Mouse (Mus musculus) stomach, embryonic 16.5 days (tissue): ENCODE data around the gene Plekhh2. TPM values are rescaled to one million over a fixed set of nuclear protein-coding genes. Genes with fewer than 3 reads are reported as not detected.
A peak's percentile ranks its signal among the peaks of the same experiment; 100 is the strongest.

Experiments used
- ATAC-seq: fragments of 200-750 bp; cut with Nextera tagmentation; 2 replicates; pipeline ENCODE4 v1.8.0; 2017; ENCODE audit warnings: moderate number of reproducible peaks, moderate TSS enrichment; ENCODE audit not compliant: insufficient read depth, low FRiP score
- H3K27ac ChIP-seq: fragments of 300-500 bp; sonication (generic); 2 replicates; pipeline ENCODE4 v1.5.1; 2014; ENCODE audit warnings: low read length
- H3K27me3 ChIP-seq: fragments of 300-500 bp; sonication (generic); 2 replicates; pipeline ENCODE4 v1.6.1; 2014; ENCODE audit warnings: low read length, control low read depth, mixed read lengths; ENCODE audit not compliant: control insufficient read depth, insufficient read depth
- H3K36me3 ChIP-seq: fragments of 300-500 bp; sonication (generic); 2 replicates; pipeline ENCODE4 v1.6.1; 2014; ENCODE audit warnings: low read length; ENCODE audit not compliant: control insufficient read depth, insufficient read depth
- H3K4me1 ChIP-seq: fragments of 300-500 bp; sonication (generic); 2 replicates; pipeline ENCODE4 v1.6.1; 2014; ENCODE audit warnings: low read length, control low read depth, mixed read lengths; ENCODE audit not compliant: control insufficient read depth, insufficient read depth
- H3K4me2 ChIP-seq: fragments of 300-500 bp; sonication (generic); 2 replicates; pipeline ENCODE4 v1.6.1; 2014; ENCODE audit warnings: low read depth, low read length, mixed read lengths
- H3K4me3 ChIP-seq: fragments of 300-500 bp; sonication (generic); replicated peaks from 2 replicates; pipeline ENCODE4 v1.5.1; 2014; ENCODE audit warnings: mild to moderate bottlenecking, low read length
- H3K9ac ChIP-seq: fragments of 300-500 bp; sonication (generic); 2 replicates; pipeline ENCODE4 v1.6.1; 2014; ENCODE audit warnings: low read length
- H3K9me3 ChIP-seq: fragments of 300-500 bp; sonication (generic); replicated peaks from 2 replicates; pipeline ENCODE4 v1.6.1; 2016; ENCODE audit warnings: low read length, control low read depth; ENCODE audit not compliant: control insufficient read depth
- WGBS: fragments of 180-500 bp; shearing (Covaris S2); extraction: QIAGEN DNeasy Blood & Tissue Kit; methylation state at CpG from one replicate; pipeline ENCODE4 v1.1.7; 2014; 5-methylcytosine and 5-hydroxymethylcytosine counted together
- polyA plus RNA-seq: library from polyadenylated mRNA; unstranded; fragments of >200 nt; fragmentation: Nextera tagmentation; extraction: Ambion mirVana; gene quantifications from 2 replicates; pipeline ENCODE4 v1.2.1, GENCODE M21; 2015

Plekhh2 gene
- polyA plus RNA-seq, 1 experiment from 2014 or later = 10.0 TPM

DNA sequence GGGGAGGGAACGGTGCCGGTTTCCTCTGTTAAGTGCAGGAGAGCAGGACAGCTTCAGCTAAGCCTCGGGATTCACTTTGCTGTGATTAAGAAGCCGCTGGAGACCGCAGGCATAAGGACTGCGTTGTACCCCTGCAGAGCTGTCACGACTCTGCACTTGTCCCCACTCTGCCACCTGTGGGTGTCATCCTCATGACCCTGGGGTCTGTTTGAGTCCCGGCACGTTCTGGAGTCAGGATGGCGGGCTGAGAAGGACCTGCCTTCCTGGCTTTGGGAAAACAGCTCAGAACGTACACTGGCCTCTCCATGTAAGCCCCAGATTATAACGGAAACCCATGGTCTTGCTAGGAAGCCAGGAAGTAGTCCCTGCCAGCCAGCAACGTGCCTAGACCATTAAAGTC is 95.3 kb downstream of the Plekhh2 start:
- Histone ChIP-seq H3K9me3 (no peaks in the 10 kb centered on the region), H3K4me3 (no peak overlapping the region), H3K27me3 (no peaks in the 10 kb centered on the region), H3K27ac (no peak overlapping the region), H3K9ac (no peak overlapping the region), H3K4me1 (peaks cover 4% of the 10 kb centered on the region; the same call in 1 of the 2 replicates), H3K36me3 (0 out of 2 replicates have a peak, but pooled peaks cover 3% of the 10 kb centered on the region), H3K4me2 (no peak overlapping the region)
- 60% methylated on average over 13 of the region's 13 CpGs for WGBS
- ATAC-seq = no peak

DNA sequence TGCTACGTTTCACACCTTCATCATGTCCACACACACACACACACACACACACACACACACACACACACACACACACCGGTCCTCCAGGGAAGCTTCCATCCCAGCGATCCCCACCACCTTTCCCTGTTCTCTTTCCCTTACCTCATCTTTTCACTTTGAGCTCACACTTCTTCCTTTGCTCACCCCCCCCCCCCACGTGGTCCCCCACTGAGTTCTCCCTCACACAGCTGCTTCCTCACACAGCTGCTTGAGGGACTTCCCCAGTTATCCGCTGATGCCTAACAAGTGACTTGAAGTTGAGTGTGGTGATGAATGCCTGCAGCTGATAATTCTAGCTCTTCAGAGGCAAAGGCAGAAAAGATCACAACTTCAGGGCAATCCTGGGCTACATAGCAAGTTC is 95.9 kb downstream of the Plekhh2 start:
- WGBS = 61% methylated on average over 5 of the region's 5 CpGs
- ATAC-seq = no peak
- Histone ChIP-seq H3K9me3 (no peaks in the 10 kb centered on the region), H3K9ac (no peak overlapping the region), H3K36me3 (0 out of 2 replicates have a peak, but pooled peaks cover 5% of the 10 kb centered on the region), H3K4me2 (no peak overlapping the region), H3K4me3 (no peak overlapping the region), H3K27me3 (no peaks in the 10 kb centered on the region), H3K27ac (no peak overlapping the region), H3K4me1 (peaks cover 4% of the 10 kb centered on the region; the same call in 1 of the 2 replicates)

DNA sequence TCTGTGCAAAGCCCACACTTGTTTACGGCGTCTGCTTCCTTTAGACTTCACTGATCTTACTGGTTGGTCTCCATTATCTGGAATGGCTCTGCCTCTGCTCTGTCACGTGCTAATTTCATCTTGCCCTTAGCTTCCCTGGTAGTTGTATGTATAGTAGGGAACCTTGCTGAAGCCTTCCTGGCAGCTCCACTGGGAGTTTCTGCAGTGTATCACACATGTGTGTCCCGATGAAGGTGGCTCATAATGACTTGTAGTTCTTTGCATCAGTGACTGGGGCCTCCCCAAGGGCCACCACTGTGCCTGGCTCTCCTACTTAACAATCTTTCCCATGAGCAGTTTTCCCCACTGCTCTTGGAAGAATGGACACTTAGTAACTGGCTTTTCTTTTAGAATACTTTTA is 96.9 kb downstream of the Plekhh2 start:
- peaks cover 11% of the 10 kb centered on the region; the same call in 1 of the 2 replicates for H3K36me3 ChIP-seq
- H3K9me3 ChIP-seq = no peaks in the 10 kb centered on the region
- no peaks in the 10 kb centered on the region for H3K27me3 ChIP-seq
- no peaks in the 10 kb centered on the region; the same call in 1 of the 2 replicates for H3K4me1 ChIP-seq
- H3K4me3 ChIP-seq = no peak overlapping the region
- WGBS = 76% methylated on average over 4 of the region's 4 CpGs
- no peak overlapping the region for H3K4me2 ChIP-seq
- no peak for ATAC-seq
- no peak overlapping the region; the same call in 1 of the 2 replicates for H3K27ac ChIP-seq
- H3K9ac ChIP-seq = no peak overlapping the region

DNA sequence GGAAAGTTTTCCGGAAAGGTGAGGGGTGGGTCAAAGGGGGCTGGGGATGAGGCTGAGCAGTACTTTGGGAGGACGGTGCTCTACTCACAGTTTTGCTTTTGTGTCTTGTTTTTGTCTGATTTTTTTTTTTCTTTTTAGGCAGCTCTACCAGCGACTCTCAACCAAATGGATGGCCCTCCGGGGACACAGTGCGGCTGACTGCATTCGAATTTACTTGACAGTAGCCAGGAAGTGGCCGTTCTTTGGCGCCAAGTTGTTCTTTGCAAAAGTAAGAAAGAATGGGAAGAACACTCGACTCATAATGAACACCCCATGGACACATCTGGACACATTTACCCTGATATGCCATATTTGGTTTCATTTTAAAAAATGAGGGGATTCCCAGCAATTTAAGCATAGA is 99.8 kb downstream of the Plekhh2 start:
- WGBS = 80% methylated on average over 9 of the region's 9 CpGs
- ATAC-seq = no peak
- Histone ChIP-seq H3K9ac (no peak overlapping the region), H3K9me3 (no peaks in the 10 kb centered on the region), H3K27ac (no peak overlapping the region), H3K27me3 (no peaks in the 10 kb centered on the region), H3K36me3 (peaks cover 16% of the 10 kb centered on the region; the same call in 1 of the 2 replicates), H3K4me2 (no peak overlapping the region), H3K4me1 (no peaks in the 10 kb centered on the region), H3K4me3 (no peak overlapping the region)

DNA sequence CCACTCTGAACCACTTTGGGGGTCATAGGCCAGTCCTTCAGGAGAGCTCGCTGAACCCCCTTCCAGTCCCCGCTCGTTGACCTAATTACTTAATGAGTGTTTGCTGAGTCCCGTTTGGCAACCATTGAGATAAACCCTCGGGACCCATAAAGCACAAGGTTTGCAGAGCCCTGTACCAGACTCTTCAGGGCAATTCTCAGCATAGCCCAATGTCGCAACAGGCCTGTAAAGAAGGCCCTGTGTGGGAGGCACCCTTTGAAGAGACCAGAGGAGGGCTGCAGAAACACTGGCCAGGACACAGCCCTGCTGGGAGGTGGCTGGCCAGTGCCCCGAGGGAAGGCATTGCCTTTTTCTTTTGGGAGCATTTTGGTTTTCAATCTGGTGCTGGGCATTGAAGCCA is 100.3 kb downstream of the Plekhh2 start:
- Histone ChIP-seq H3K27ac (no peak overlapping the region), H3K9me3 (no peaks in the 10 kb centered on the region), H3K4me2 (no peak overlapping the region), H3K4me3 (no peak overlapping the region), H3K27me3 (no peaks in the 10 kb centered on the region), H3K9ac (no peak overlapping the region), H3K36me3 (peaks cover 16% of the 10 kb centered on the region; the same call in 1 of the 2 replicates), H3K4me1 (no peaks in the 10 kb centered on the region)
- 68% methylated on average over 7 of the region's 7 CpGs for WGBS
- no peak for ATAC-seq

DNA sequence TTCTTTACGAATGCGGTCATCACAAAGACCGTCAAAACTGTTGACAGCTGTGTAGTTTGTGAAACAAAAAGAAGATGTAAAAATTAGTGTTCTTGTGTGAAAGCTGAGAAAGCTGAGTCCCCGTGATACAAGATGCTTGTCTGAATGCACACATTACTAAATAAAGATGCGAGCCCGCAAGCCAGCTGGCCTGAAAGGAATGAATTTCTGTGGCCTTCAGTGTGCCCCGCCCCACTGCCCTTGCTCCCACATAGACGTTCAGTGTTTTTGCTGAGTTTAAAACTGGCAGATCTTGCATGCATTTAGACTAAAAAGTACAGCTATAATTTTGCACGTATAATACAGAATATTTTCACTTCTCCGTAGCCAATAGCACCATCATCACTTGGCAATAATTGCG is 104.1 kb downstream of the Plekhh2 start:
- Histone ChIP-seq H3K36me3 (peaks cover 16% of the 10 kb centered on the region; the same call in 1 of the 2 replicates), H3K27ac (no peak overlapping the region), H3K4me1 (no peaks in the 10 kb centered on the region), H3K27me3 (no peaks in the 10 kb centered on the region), H3K4me2 (no peak overlapping the region), H3K9me3 (no peaks in the 10 kb centered on the region), H3K4me3 (no peak overlapping the region), H3K9ac (no peak overlapping the region)
- ATAC-seq = no peak
- 82% methylated on average over 11 of the region's 11 CpGs for WGBS

DNA sequence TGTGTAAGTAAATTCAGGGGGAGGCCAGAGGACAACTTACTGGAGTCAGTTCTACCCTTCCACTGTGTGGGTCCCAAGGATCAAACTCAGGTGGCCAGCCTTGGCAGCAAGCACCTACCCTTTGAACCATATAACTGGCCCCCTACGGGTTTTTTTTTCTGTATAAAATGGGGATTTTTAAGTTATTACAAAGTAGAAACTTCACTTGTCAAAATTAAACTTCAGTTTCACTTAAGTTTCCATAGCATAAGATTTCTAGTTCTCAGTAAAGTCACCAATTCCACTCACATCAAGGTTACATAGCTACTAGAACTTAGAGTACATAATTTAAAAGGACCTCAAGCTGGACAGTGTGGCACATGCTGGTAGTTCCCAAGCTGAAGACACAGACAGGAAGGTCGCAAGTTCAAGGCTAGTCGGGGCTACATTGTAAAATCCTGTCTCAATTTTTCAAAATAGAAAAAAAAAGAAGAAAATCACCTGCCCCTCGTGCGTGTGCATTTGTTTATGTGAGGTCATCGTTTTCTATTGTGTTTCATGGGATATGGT is 104.9 kb downstream of the Plekhh2 start:
- peaks cover 16% of the 10 kb centered on the region; the same call in 1 of the 2 replicates for H3K36me3 ChIP-seq
- no peaks in the 10 kb centered on the region for H3K9me3 ChIP-seq
- no peak overlapping the region for H3K27ac ChIP-seq
- ATAC-seq = no peak
- no peak overlapping the region for H3K9ac ChIP-seq
- no peak overlapping the region for H3K4me2 ChIP-seq
- H3K27me3 ChIP-seq = no peaks in the 10 kb centered on the region
- H3K4me3 ChIP-seq = no peak overlapping the region
- H3K4me1 ChIP-seq = no peaks in the 10 kb centered on the region
- WGBS = 82% methylated on average over 6 of the region's 6 CpGs

DNA sequence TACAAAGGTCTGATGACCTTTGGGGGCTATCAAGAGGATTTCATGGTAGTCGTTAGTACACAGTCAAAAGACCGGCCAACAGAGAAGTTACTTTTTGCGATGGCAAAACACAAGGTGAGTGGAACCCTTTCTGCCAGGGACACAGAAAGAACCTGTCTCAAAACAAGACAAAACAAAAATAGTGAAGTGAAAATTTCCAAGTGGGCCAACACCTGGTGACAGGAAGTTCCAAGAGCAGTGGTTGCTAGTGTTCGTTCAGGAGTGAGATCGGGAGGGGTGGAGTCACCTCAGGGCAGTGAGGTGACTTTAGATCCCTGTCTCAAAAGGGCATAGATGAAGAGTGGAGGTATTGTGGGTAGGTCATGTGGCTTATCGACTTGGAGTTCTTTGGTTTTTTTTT is 106.3 kb downstream of the Plekhh2 start:
- Histone ChIP-seq H3K4me1 (no peaks in the 10 kb centered on the region), H3K4me3 (no peak overlapping the region), H3K9ac (no peak overlapping the region), H3K27ac (no peak overlapping the region), H3K36me3 (peaks cover 11% of the 10 kb centered on the region; the same call in 1 of the 2 replicates), H3K4me2 (no peak overlapping the region), H3K9me3 (no peaks in the 10 kb centered on the region), H3K27me3 (no peaks in the 10 kb centered on the region)
- ATAC-seq = no peak
- WGBS = 93% methylated on average over 6 of the region's 6 CpGs

DNA sequence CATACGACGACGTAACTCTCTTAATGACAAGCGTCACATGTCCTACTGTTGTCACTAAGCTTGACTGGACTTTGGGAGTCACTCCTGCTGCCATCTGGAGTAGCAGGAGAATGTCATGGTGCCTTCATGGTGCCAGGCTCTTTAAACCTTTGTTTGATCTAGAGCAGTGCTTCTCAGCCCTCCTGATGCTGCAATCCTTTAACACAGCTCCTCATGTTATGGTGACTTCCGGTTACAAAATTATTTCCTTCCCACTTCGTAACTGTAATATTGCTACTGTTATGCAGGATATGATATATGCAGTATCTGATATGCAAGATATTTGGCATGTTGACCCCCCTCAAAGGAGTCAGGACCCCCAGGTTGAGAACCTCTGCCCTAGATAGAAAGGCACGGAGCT is 107.4 kb downstream of the Plekhh2 start:
- Histone ChIP-seq H3K36me3 (peaks cover 3% of the 10 kb centered on the region; the same call in 1 of the 2 replicates), H3K9ac (no peak overlapping the region), H3K27ac (peak overlapping the region; percentile 81; the same call in 1 of the 2 replicates), H3K27me3 (no peaks in the 10 kb centered on the region), H3K9me3 (no peaks in the 10 kb centered on the region), H3K4me3 (no peak overlapping the region), H3K4me1 (no peaks in the 10 kb centered on the region), H3K4me2 (no peak overlapping the region)
- no peak for ATAC-seq
- 78% methylated on average over 7 of the region's 7 CpGs for WGBS
